7 mouse cellular contexts compared by ENCODE assay signal in genomic region chr6:67168031-67168777, GRCm38 (mm10).
DNase-seq lines count a peak whose midpoint lies in the region; ATAC-seq and TF ChIP-seq lines count a peak whose summit lies in the region.

No protein-coding gene starts in this region.

- no peaks in the 10 kb centered on the region for H3K9me3 ChIP-seq in intestine, postnatal 0 days (ENCODE audit: control insufficient read depth)

- peak; percentile 58 for ATAC-seq in common myeloid progenitor, adult 5-6 weeks (replicated peaks; ENCODE audit: low read depth, poor library complexity, severe bottlenecking)
- ATAC-seq in intestine, postnatal 0 days, result no peak
- ATAC-seq in megakaryocyte progenitor cell, adult 5-6 weeks (replicated peaks; ENCODE audit: poor library complexity), result peak; percentile 15

- intact Hi-C loops in left cerebral cortex, postnatal 14 days (cut with DNase I), result loop anchor here (2.0 to 5.0 kb wide), 2 partner anchors 99 to 151 kb away; no protein-coding TSS in a partner anchor

- DNase-seq in adrenal gland, adult 8-10 months, result peak; percentile 53
- DNase-seq in gastrocnemius, postnatal 10 days, result peak; percentile 9
- peak; percentile 38 to 63 for DNase-seq in left cerebral cortex, postnatal 14 days (ENCODE audit: low spot score in 2 of 2)
- peak; percentile 27 for DNase-seq in skeletal muscle tissue, adult 2 months (ENCODE audit: low read depth, low spot score)

- no peak for TF ChIP-seq CTCF in intestine, postnatal 0 days (IDR thresholded peaks at IDR 0.05; ENCODE audit: low read depth)

- H3K4me3 ChIP-seq in intestine, postnatal 0 days (ENCODE audit: low read depth, low read length), result peak overlapping the region; percentile 36

- no peak overlapping the region for H3K27ac ChIP-seq in intestine, postnatal 0 days (ENCODE audit: low read depth, low read length)

- H3K27me3 ChIP-seq in intestine, postnatal 0 days (replicated peaks; ENCODE audit: control insufficient read depth, insufficient read depth, low read length), result no peaks in the 10 kb centered on the region

- WGBS in intestine, postnatal 0 days, result 17% methylated on average over 11 of the region's 11 CpGs

- 0 out of 2 replicates have a peak, but pooled peaks cover 3% of the 10 kb centered on the region for H3K4me1 ChIP-seq in intestine, postnatal 0 days (replicated peaks; ENCODE audit: control insufficient read depth, insufficient read depth, low read length)

- peak overlapping the region; percentile 46; the same call in 1 of the 2 replicates for H3K9ac ChIP-seq in intestine, postnatal 0 days (ENCODE audit: low read depth, low read length)

- H3K36me3 ChIP-seq in intestine, postnatal 0 days (ENCODE audit: control insufficient read depth, insufficient read depth), result no peaks in the 10 kb centered on the region

- H3K4me2 ChIP-seq in intestine, postnatal 0 days (replicated peaks; ENCODE audit: low read depth), result peak overlapping the region; percentile 70
